Mouse (Mus musculus) hindbrain, embryonic 13.5 days (tissue): ENCODE data around the gene Slc9c1. TPM values are rescaled to one million over a fixed set of nuclear protein-coding genes. Genes with fewer than 3 reads are reported as not detected.
"Not testable (repeated sequence)": the region's sequence is repeated elsewhere in the genome, so short reads cannot be mapped to it uniquely, and the experiment has no call there.

Source experiments
- ATAC-seq: fragments of 200-750 bp; cut with Nextera tagmentation; 2 replicates; pipeline ENCODE4 v1.8.0; 2017; ENCODE audit warnings: moderate TSS enrichment; ENCODE audit not compliant: low FRiP score
- H3K27ac ChIP-seq: fragments of 300-500 bp; sonication (generic); 2 replicates; pipeline ENCODE4 v1.5.1; 2015; ENCODE audit warnings: inconsistent platforms, mild to moderate bottlenecking, moderate library complexity
- H3K27me3 ChIP-seq: fragments of 300-500 bp; sonication (generic); 2 replicates; pipeline ENCODE4 v1.6.1; 2015; ENCODE audit warnings: mild to moderate bottlenecking, inconsistent platforms
- H3K36me3 ChIP-seq: fragments of 300-500 bp; sonication (generic); 2 replicates; pipeline ENCODE4 v1.6.1; 2015; ENCODE audit warnings: mild to moderate bottlenecking, inconsistent platforms
- H3K4me1 ChIP-seq: fragments of 300-500 bp; sonication (generic); replicated peaks from 2 replicates; pipeline ENCODE4 v1.6.1; 2015; ENCODE audit warnings: inconsistent platforms
- H3K4me2 ChIP-seq: fragments of 300-500 bp; sonication (generic); 2 replicates; pipeline ENCODE4 v1.6.1; 2015; ENCODE audit warnings: inconsistent platforms, mild to moderate bottlenecking, moderate library complexity
- H3K4me3 ChIP-seq: fragments of 300-500 bp; sonication (generic); 2 replicates; pipeline ENCODE4 v1.5.1; 2015; ENCODE audit warnings: mild to moderate bottlenecking, inconsistent platforms
- H3K9ac ChIP-seq: fragments of 300-500 bp; sonication (generic); 2 replicates; pipeline ENCODE4 v1.6.1; 2015; ENCODE audit warnings: mild to moderate bottlenecking, inconsistent platforms
- H3K9me3 ChIP-seq: fragments of 300-500 bp; sonication (generic); 2 replicates; pipeline ENCODE4 v1.6.1; 2016; ENCODE audit warnings: inconsistent platforms
- WGBS: fragments of 180-500 bp; shearing (Covaris S2); methylation state at CpG from one replicate; pipeline ENCODE4 v1.1.7; 2015; 5-methylcytosine and 5-hydroxymethylcytosine counted together
- polyA plus RNA-seq: library from polyadenylated mRNA; unstranded; fragments of >200 nt; fragmentation: Nextera tagmentation; extraction: Ambion mirVana; gene quantifications from 2 replicates; pipeline ENCODE4 v1.2.1, GENCODE M21; 2015

The Slc9c1 gene
- polyA plus RNA-seq = not detected in 2 replicates

GRCm38 (mm10) chr16:45535009-45535408, at the start of gene Slc9c1:
Slc9c1 (plus strand) TSS chr16:45535309.
- Histone ChIP-seq H3K4me3 (no peak within 1 kb of the TSS), H3K27ac (no peak within 1 kb of the TSS), H3K9me3 (no peaks in the 10 kb centered on the region), H3K9ac (no peak within 1 kb of the TSS), H3K4me1 (no peaks in the 10 kb centered on the region), H3K27me3 (no peaks in the 10 kb centered on the region), H3K4me2 (no peak within 1 kb of the TSS), H3K36me3 (no peaks in the 10 kb centered on the region)
- ATAC-seq = no peak
- WGBS = 91% methylated on average over 5 of the region's 5 CpGs

GRCm38 (mm10) chr16:45492927-45493326, 42.2 kb upstream of the Slc9c1 start, which contains the start of gene Gm609:
Gm609 (minus strand) TSS chr16:45492969.
- no peak for ATAC-seq
- Histone ChIP-seq H3K4me3 (no peak within 1 kb of the TSS), H3K36me3 (no peaks in the 10 kb centered on the region), H3K4me1 (no peaks in the 10 kb centered on the region), H3K27me3 (no peaks in the 10 kb centered on the region), H3K9me3 (no peaks in the 10 kb centered on the region), H3K4me2 (no peak within 1 kb of the TSS), H3K27ac (no peak within 1 kb of the TSS), H3K9ac (no peak within 1 kb of the TSS)
- 75% methylated on average over 5 of the region's 5 CpGs for WGBS

DNA sequence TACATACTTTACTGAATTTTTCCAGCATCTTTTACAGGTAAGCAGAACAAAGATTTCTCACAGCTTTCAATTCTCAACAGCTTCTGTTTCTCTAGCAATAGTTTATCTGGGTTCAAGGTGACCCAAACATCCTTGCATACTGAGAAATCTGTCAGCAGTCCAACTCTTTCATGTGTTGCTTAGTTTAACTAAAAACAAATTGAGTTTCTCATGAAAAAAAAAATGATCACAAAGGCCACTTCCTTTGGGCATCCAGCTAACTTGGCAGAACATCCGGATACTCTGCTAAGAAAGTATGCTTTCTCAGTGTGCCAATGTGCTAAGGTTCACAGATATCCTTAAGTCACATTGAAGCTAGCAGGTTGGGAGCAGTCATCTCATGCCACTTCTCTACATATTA, 39.8 kb upstream of the Slc9c1 start:
- H3K9me3 ChIP-seq = no peaks in the 10 kb centered on the region
- H3K4me1 ChIP-seq = no peaks in the 10 kb centered on the region
- H3K27ac ChIP-seq = no peak overlapping the region
- ATAC-seq = no peak
- no peak overlapping the region for H3K4me3 ChIP-seq
- WGBS = 74% methylated on average over 1 of the region's 1 CpGs
- no peak overlapping the region for H3K9ac ChIP-seq
- H3K27me3 ChIP-seq = no peaks in the 10 kb centered on the region
- H3K4me2 ChIP-seq = no peak overlapping the region
- no peaks in the 10 kb centered on the region for H3K36me3 ChIP-seq

- ATAC-seq = no peak
- H3K9me3 ChIP-seq = no peaks in the 10 kb centered on the region
- no peaks in the 10 kb centered on the region for H3K4me1 ChIP-seq
- no peak overlapping the region for H3K4me3 ChIP-seq
- no peak overlapping the region for H3K27ac ChIP-seq
- WGBS = 86% methylated on average over 5 of the region's 5 CpGs
- H3K27me3 ChIP-seq = no peaks in the 10 kb centered on the region
- H3K4me2 ChIP-seq = no peak overlapping the region
- no peaks in the 10 kb centered on the region for H3K36me3 ChIP-seq
- no peak overlapping the region for H3K9ac ChIP-seq
Observed at GRCm38 (mm10) chr16:45525551-45525950, 9.6 kb upstream of the Slc9c1 start.

DNA sequence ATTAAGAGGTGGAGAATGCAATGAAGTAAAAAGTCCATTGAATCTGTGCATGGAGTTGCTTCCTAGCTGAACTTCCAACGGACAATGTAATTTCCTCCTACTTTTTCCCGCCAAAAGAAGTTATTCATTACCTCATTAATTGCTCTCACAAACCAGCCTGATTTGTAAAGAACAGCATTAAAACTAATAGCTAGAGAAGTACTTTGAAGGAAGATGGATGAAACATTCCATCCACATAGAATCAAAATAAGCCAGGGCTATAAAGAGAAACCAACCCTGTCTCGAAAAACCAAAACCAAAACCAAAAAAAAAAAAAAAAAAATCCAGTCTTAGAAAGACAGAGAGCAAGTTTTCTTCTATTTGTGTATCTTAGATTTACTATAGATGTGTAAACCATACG, 3.2 kb upstream of the Slc9c1 start, which contains the start of gene Gm17783:
Gene Gm17783, minus strand, starts transcription at position 101 of the 400 bp plus-strand sequence.
- no peaks in the 10 kb centered on the region for H3K9me3 ChIP-seq
- H3K4me1 ChIP-seq = no peaks in the 10 kb centered on the region
- H3K27me3 ChIP-seq = no peaks in the 10 kb centered on the region
- no peak within 1 kb of the TSS for H3K4me3 ChIP-seq
- H3K36me3 ChIP-seq = no peaks in the 10 kb centered on the region
- H3K9ac ChIP-seq = no peak within 1 kb of the TSS
- WGBS = 86% methylated on average over 4 of the region's 4 CpGs
- H3K27ac ChIP-seq = no peak within 1 kb of the TSS
- ATAC-seq = no peak
- H3K4me2 ChIP-seq = no peak within 1 kb of the TSS

GRCm38 (mm10) chr16:45538342-45538741, 3.2 kb downstream of the Slc9c1 start:
- WGBS = 93% methylated on average over 1 of the region's 1 CpGs
- H3K9me3 ChIP-seq, H3K27ac ChIP-seq, H3K4me2 ChIP-seq, H3K9ac ChIP-seq, H3K4me1 ChIP-seq, ATAC-seq, H3K27me3 ChIP-seq, H3K36me3 ChIP-seq, H3K4me3 ChIP-seq: not testable (repeated sequence)

- Histone ChIP-seq H3K4me2 (no peak overlapping the region), H3K27ac (no peak overlapping the region), H3K9ac (no peak overlapping the region), H3K36me3 (no peaks in the 10 kb centered on the region), H3K27me3 (no peaks in the 10 kb centered on the region), H3K9me3 (no peaks in the 10 kb centered on the region), H3K4me1 (no peaks in the 10 kb centered on the region), H3K4me3 (no peak overlapping the region)
- ATAC-seq = no peak
Observed at GRCm38 (mm10) chr16:45542108-45542507, 7.0 kb downstream of the Slc9c1 start.

GRCm38 (mm10) chr16:45544341-45544740, 9.2 kb downstream of the Slc9c1 start:
- no peak for ATAC-seq
- no peak overlapping the region for H3K4me2 ChIP-seq
- no peaks in the 10 kb centered on the region for H3K27me3 ChIP-seq
- H3K36me3 ChIP-seq = no peaks in the 10 kb centered on the region
- no peak overlapping the region for H3K4me3 ChIP-seq
- no peaks in the 10 kb centered on the region for H3K4me1 ChIP-seq
- H3K9ac ChIP-seq = no peak overlapping the region
- WGBS = 85% methylated on average over 3 of the region's 3 CpGs
- no peak overlapping the region for H3K27ac ChIP-seq
- no peaks in the 10 kb centered on the region for H3K9me3 ChIP-seq

DNA sequence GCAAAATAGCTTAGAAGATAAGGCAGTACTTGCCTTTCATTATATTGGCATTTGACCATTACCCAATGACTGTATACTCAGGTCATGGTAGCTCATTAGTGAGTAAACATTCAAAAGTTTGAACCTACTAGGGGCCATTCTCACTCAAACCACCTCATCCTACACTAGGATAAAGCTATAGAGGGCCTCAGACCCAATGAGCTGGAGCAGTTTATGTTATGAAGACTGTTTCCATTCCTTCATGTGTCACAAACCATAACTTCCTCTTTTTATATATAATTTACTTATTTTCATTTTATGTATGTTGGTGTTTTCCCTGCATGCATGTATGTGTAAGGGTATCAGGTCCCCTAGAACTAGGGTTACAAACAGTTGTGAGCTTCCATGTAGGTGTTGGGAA, 12.9 kb downstream of the Slc9c1 start:
- Histone ChIP-seq H3K36me3 (no peaks in the 10 kb centered on the region), H3K9ac (no peak overlapping the region), H3K27ac (no peak overlapping the region), H3K4me2 (no peak overlapping the region), H3K27me3 (no peaks in the 10 kb centered on the region), H3K4me1 (no peaks in the 10 kb centered on the region), H3K4me3 (no peak overlapping the region), H3K9me3 (no peaks in the 10 kb centered on the region)
- no peak for ATAC-seq

DNA sequence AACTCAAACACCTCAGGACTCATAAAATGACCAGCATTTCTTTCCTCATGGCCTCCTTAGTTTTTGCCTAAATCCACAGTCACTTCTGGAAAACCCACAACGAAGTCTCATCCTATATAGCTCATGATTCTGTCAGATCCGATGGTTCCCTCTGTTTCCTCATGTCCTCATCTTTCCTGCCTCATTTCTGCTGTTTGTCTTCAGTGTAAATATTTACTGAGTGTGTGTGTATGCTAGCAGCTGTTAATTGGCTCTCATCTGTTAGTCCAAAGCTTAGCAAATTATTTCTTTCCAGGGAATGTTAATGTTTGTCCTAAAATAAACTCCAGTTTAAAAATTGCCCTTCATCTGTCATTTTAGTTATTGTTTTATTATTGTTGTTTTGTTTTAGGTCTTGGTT, 16.5 kb downstream of the Slc9c1 start:
- no peaks in the 10 kb centered on the region for H3K9me3 ChIP-seq
- no peaks in the 10 kb centered on the region for H3K4me1 ChIP-seq
- H3K4me2 ChIP-seq = no peak overlapping the region
- WGBS = 87% methylated on average over 2 of the region's 2 CpGs
- no peaks in the 10 kb centered on the region for H3K27me3 ChIP-seq
- ATAC-seq = no peak
- H3K36me3 ChIP-seq = no peaks in the 10 kb centered on the region
- no peak overlapping the region for H3K9ac ChIP-seq
- H3K27ac ChIP-seq = no peak overlapping the region
- no peak overlapping the region for H3K4me3 ChIP-seq

GRCm38 (mm10) chr16:45561747-45562146, 26.6 kb downstream of the Slc9c1 start:
- H3K9me3 ChIP-seq = no peaks in the 10 kb centered on the region
- no peak overlapping the region for H3K9ac ChIP-seq
- H3K27ac ChIP-seq = no peak overlapping the region
- no peak overlapping the region for H3K4me2 ChIP-seq
- ATAC-seq = no peak
- H3K36me3 ChIP-seq = no peaks in the 10 kb centered on the region
- H3K4me1 ChIP-seq = no peaks in the 10 kb centered on the region
- H3K27me3 ChIP-seq = no peaks in the 10 kb centered on the region
- no peak overlapping the region for H3K4me3 ChIP-seq
- WGBS = 68% methylated on average over 3 of the region's 3 CpGs

DNA sequence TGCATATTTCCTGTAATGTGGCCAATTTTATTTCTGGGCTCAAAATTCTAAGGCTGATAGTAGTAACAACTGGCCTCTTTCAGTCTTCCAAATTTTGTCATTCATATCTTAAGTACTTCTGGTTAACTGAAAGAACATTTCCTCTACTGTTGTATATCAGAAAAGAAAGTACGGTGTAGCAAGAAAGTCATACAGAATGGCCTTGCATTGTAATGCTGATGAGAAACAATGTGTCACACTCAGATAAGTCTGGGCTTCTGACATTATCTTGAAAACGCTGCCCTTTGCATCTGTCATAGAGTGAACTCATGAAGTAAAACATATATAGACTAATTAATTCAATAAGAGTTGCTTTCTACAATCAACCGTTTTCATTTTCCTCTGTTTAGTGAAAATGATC, 37.2 kb downstream of the Slc9c1 start:
- ATAC-seq = no peak
- H3K4me3 ChIP-seq = no peak overlapping the region
- no peak overlapping the region for H3K9ac ChIP-seq
- H3K27ac ChIP-seq = no peak overlapping the region
- H3K4me2 ChIP-seq = no peak overlapping the region
- no peaks in the 10 kb centered on the region for H3K9me3 ChIP-seq
- 88% methylated on average over 3 of the region's 3 CpGs for WGBS
- H3K27me3 ChIP-seq = no peaks in the 10 kb centered on the region
- H3K36me3 ChIP-seq = no peaks in the 10 kb centered on the region
- no peaks in the 10 kb centered on the region for H3K4me1 ChIP-seq

DNA sequence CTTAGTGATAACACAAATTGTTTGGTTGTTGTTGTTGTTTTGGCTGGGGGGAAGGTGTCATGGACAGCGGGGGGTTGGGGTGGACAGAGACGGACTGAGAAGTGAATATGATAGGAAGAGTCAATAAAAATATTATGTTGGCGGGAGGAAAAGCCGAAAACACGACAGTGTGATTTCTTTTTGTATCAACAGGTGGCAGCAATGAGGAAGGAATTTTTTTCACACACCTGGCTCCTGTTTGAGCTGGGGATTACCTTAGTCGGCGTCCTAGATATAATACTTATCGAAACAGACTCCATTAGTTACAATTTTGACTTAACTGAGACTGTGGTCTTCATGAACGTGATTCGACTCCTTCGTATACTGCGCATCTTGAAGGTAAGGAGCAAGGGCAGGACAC, 44.8 kb downstream of the Slc9c1 start:
- Histone ChIP-seq H3K9ac (no peak overlapping the region), H3K27ac (no peak overlapping the region), H3K4me2 (no peak overlapping the region), H3K9me3 (no peaks in the 10 kb centered on the region), H3K4me1 (no peaks in the 10 kb centered on the region), H3K4me3 (no peak overlapping the region), H3K36me3 (no peaks in the 10 kb centered on the region), H3K27me3 (no peaks in the 10 kb centered on the region)
- WGBS = 69% methylated on average over 12 of the region's 12 CpGs
- no peak for ATAC-seq

DNA sequence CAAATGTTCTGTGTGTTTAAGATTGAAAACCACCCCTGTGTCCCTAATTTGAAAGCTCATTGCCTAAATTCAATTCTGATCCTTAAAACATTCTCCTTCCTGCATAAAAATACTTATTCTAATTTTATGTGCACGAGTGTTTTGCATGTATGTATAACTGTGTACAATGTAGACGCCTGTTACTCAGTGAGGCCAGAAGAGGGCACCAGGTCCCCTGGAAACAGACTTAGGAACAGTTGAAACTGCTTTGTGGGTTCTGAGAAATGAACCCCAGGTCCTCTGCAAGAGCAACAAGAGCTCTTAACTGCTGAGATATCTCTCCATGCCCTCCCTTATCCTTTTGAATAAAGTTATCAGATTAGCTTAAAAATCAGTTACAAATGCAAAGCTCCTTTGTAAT, 47.4 kb downstream of the Slc9c1 start:
- Histone ChIP-seq H3K27ac (no peak overlapping the region), H3K9me3 (no peaks in the 10 kb centered on the region), H3K27me3 (no peaks in the 10 kb centered on the region), H3K9ac (no peak overlapping the region), H3K36me3 (no peaks in the 10 kb centered on the region), H3K4me1 (no peaks in the 10 kb centered on the region), H3K4me2 (no peak overlapping the region), H3K4me3 (no peak overlapping the region)
- 43% methylated on average over 2 of the region's 2 CpGs for WGBS
- no peak for ATAC-seq
